Mouse (Mus musculus): Measurements from ENCODE around the gene Crk. TPM values are rescaled to one million over a fixed set of nuclear protein-coding genes. Genes with fewer than 3 reads are reported as not detected.

The Crk gene
- polyA plus RNA-seq, 1 experiment from 2014 or later = 52.3 TPM

DNA sequence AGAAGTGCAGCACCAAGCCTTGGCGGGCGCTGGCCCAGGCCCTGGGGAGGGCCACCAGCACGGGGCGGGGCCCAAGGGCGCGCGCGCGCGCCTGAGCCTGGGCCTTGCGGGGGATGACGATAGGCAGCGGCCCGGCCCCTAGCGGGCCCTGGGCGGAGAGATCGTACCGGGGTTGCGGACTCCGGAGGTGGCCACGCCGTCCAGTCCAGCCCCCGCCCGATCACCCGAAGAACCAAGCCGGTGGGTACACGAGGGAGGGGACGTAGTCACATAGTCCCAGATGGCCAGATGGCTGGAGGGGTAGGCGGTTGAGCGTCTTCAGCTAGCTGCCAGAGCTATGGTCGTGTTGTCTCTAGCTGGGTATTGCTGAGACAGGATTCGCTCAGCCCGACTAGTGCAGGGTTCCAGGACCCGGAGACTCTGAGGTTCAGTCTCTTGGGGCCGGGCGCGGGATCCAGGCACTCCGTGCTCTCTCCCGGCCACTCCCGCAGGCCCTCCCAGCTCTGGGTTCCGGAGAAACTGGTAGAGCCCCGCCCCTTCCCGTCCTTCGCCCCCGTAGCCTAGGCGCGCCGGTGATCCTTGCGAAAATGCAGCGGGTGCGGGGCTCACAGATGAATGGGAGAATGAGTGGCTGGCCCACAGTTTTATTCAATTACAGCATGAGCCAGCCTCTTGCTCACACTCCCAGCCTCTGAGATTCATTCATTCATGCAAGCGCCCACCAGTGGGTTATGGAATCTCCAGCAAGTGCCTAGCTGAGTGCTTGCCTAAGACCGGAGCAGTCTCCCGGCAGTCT lies 27.4 kb upstream of the Crk start:
- under 1% methylated on average over 53 of the region's 54 CpGs for WGBS (ENCODE audit: missing documents)
- peak overlapping the region; percentile 80 for H3K4me3 ChIP-seq (ENCODE audit: inconsistent target)
- peaks cover 17% of the 10 kb centered on the region; the same call in 1 of the 2 replicates for H3K36me3 ChIP-seq (ENCODE audit: inconsistent target)
- peaks cover 22% of the 10 kb centered on the region for H3K79me2 ChIP-seq (ENCODE audit: inconsistent target)
- peak overlapping the region; percentile 98 for H3K27ac ChIP-seq

DNA sequence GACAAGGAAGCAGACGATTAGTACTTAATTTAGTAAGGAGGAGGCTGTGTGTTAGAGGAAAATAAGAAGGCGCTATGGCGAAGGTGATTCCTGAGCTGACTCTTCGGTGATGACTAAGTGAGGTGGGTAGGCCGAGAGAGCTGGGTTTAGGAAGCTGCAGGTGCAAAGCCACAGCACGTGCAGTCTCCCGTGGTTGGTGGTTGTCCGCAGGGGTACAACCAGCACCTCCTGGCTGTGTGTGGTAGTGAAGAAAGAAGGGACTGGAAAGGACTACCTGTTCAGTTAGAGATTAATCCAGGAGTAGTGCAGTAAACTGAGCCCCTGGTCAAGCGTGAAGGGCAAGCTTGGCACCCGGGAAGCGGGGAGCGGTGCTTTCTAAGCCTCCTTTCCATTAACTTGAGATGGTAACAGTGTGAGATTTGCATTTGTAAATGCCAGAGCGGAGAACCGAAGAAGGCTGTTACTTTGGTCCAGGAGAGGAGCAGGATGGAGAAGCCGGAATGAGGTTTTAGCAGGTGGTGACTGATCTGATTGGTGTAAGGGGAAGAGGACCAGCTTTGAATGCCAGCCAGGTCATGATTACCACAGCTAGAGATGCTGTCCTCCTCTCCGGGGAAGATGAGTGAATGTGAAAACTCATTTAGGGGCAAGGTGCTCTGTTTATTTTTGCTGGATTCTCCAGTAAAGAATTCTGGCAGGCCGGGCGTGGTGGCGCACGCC lies 26.7 kb upstream of the Crk start:
- Histone ChIP-seq H3K36me3 (ENCODE audit: inconsistent target) (peaks cover 9% of the 10 kb centered on the region; the same call in 1 of the 2 replicates), H3K79me2 (ENCODE audit: inconsistent target) (peaks cover 29% of the 10 kb centered on the region), H3K4me3 (ENCODE audit: inconsistent target) (peak overlapping the region; percentile 80), H3K27ac (peak overlapping the region; percentile 98)
- 36% methylated on average over 19 of the region's 20 CpGs for WGBS (ENCODE audit: missing documents)

DNA sequence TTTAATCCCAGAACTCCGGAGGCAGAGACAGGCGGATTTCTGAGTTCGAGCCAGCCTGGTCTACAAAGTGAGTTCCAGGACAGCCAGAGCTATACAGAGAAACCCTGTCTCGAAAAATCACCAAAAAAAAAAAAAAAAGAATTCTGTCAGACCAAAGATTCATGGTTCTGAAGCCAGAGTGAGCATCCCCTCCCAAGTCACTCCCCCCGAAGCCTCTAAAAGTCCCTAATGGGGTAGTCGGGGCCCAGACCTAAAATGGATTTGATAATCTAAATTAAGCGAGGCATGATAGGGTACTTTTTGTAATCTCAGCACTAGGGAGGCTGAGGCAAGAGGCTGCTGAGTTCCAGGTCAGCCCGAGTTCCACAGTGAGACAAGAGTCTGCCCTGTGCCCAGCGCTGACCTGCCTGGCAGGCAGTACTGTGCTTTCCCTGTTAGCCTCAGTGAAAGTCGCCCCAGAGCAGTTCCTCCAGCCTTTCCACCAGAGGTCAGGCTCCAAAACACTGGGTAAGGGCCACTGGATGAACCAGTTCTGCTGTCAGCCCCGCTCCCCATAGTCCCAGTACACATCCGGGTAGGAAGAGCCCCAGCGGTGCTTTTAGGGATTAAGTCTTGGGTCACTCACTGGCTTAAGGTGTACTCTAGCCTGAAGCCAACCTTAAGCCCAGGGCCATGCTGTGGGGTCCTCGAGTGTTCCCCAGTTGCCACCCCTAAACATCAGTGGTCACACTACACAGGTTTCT lies 25.9 kb upstream of the Crk start:
- Histone ChIP-seq H3K36me3 (ENCODE audit: inconsistent target) (peaks cover 7% of the 10 kb centered on the region; the same call in 1 of the 2 replicates), H3K79me2 (ENCODE audit: inconsistent target) (peaks cover 37% of the 10 kb centered on the region), H3K27ac (peak overlapping the region; percentile 98), H3K4me3 (ENCODE audit: inconsistent target) (peak overlapping the region; percentile 80)
- WGBS (ENCODE audit: missing documents) = 23% methylated on average over 14 of the region's 14 CpGs

DNA sequence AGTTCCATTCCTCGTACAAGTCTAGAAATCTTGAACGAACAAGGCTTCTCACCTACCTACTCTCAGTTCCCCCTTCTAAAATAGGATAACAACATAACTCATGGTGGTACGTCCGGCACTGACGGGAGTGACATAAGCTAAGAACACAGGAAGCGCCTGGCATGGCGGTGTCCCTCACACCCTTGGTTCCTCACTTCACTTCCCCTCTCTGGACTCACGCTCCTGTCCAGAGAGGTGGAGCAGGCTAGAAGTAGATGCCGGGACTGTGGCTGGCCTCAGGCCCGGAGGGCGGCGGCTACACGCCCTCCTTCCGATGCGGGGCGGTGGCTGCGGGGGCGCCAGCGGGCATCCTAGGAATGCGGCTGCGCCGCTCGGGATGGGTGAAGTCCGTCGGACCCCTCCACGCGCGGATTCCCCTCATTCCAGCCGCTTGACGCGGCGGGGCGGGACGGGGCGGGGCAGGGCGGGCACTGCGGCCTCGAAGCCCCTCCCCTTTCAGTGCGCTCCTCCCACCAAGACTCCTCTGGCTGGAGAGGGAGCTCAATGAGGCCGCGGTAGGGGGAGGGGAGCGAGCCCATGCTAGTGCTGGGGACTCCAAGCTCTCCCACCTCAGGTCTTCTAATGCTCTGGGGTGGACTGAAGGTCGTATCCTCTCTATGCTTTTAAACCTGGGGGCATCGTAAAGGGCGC lies 25.1 kb upstream of the Crk start:
- H3K79me2 ChIP-seq (ENCODE audit: inconsistent target) = peaks cover 45% of the 10 kb centered on the region
- WGBS (ENCODE audit: missing documents) = 3% methylated on average over 41 of the region's 45 CpGs
- H3K27ac ChIP-seq = peak overlapping the region; percentile 98
- peak overlapping the region; percentile 80 for H3K4me3 ChIP-seq (ENCODE audit: inconsistent target)
- peaks cover 13% of the 10 kb centered on the region; the same call in 1 of the 2 replicates for H3K36me3 ChIP-seq (ENCODE audit: inconsistent target)

DNA sequence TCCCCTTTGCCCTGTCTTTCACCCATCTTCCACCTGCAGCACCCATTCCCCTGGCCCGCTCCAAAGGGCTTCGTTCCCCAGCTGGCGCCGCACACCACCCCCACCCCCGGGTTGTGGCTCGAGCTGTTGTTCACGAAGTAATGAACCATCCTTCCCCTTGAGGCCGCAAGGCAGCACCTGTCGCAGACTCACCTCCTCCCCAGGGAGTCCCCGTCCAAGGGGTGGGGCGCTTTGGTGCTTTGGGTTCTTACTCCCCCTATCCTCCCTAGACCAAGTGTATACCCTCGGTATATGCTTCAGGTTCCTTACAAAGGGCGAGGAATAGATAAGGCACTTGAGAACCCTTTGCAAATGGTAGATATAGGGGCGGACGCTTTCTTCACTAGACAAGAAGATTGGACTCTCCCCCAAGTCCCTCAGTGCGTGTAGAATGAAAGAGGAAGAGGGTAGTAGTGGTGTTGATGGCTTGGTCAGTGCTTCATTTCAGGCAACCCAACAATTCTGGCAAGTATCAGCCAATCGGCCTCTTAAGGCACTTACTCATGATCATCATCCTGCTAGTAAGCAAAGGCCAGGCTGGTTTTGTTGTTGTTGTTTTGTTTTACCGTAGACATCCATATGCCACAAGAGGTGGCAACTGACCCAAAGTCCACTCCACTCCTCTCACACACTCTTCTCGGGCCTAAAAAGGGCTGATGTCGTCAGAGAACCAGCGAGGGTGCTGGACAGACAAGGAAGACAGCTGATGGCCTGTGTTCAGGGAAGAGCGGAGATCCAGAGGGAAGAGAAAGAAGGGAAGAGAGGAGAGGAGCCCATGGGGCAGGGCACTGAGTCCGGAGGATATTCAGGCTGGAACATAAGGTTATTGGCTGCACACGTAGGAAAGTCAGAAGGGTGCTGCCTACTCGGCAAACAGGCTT lies 24.3 kb upstream of the Crk start:
- Histone ChIP-seq H3K4me3 (ENCODE audit: inconsistent target) (peak overlapping the region; percentile 35), H3K79me2 (ENCODE audit: inconsistent target) (peaks cover 50% of the 10 kb centered on the region), H3K27ac (peak overlapping the region; percentile 95), H3K36me3 (ENCODE audit: inconsistent target) (peaks cover 17% of the 10 kb centered on the region; the same call in 1 of the 2 replicates)
- WGBS (ENCODE audit: missing documents) = 30% methylated on average over 25 of the region's 25 CpGs

DNA sequence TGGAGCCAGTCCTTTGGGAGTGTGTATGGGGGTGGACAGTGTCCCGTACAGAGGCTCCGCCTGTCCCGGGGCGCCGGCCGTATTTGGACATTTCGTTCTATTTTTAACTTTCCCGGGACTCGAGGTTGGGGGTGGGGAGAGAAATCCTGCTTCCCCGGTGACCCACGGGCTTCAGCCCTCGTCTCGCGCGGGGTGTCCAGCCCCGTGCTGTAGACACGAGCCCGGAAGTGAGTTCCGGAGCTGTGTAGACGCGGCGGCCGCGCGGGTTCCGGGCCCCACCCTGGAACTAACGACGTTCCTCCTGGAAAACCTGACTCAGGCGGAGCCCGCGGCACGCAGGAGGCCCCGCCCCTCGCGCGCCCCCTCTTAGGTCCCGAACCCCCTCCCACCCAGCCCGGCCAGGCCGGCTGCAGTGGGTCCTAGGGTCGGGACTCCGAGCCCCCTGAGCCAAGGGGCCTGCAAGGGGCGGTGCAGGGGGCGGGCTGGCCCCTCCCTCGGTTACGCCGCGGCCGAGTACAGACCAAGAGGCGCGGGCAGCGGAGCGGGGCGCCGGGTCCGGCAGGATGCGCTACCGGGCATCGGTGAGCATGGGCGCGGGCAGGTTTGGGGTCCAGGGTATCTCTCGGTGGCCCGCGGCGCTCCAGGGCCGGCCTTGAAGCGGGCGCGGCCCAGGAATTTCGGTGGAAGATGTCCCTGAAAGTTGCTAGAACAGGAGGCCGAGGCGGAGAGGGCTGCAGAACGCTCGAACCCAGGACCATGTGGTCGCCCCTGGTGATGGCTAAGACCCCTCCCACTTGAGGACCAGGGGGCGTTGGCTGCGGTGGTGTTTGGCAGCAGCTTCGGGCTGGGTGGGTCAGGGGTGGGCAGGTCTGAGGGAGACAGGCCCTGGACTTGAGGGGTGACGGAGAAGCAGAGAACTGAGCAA lies 23.2 kb upstream of the Crk start:
- 1% methylated on average over 69 of the region's 78 CpGs for WGBS (ENCODE audit: missing documents)
- Histone ChIP-seq H3K27ac (peak overlapping the region; percentile 95), H3K4me3 (ENCODE audit: inconsistent target) (peak overlapping the region; percentile 66), H3K36me3 (ENCODE audit: inconsistent target) (peaks cover 28% of the 10 kb centered on the region), H3K79me2 (ENCODE audit: inconsistent target) (peaks cover 62% of the 10 kb centered on the region)

DNA sequence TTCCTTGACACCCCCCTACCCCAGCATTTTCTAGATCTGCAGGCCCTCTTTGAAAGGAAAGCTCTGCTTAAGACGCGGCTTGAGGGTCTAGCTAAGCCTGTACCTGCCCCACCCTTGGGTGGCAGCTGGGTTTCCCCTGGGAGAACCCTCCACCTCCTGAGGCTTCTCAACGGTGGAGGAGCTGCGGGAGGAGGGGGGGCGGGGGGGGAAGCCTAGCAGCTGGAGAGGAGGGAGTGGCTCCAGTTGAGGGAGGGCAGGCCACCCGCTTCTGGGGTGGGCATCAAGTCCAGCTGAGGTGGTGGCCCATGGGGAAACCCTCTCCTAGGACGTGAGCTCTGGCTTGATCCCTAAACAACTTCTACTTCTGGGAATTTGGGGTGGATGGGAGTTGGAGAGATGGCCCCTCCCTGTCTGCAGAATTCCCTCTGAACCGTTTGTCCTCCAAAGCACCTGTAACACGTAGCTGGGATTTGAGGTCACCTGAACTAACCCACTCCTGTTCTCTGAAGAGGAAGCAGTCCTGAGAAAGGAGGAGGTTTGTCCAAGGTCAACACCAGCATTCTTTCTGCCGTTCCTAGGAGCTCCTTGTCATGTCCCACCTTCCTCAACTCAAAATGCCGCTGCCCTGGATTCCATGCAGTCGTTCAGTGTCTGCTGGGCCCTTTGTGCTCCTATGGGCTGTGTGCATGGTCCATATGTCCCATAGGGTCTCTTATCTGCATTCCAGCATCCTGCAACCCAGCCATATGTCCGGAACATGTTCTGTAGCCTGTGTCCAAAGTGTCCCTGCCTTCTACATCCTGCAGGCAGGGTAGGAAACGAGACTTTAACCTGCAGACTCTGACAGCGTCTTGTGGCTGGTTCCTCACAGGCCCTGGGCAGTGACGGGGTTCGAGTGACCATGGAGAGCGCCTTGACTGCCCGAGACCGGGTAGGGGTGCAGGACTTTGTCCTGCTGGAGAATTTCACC lies 22.2 kb upstream of the Crk start:
- Histone ChIP-seq H3K79me2 (ENCODE audit: inconsistent target) (peaks cover 69% of the 10 kb centered on the region), H3K36me3 (ENCODE audit: inconsistent target) (peaks cover 38% of the 10 kb centered on the region), H3K27ac (peak overlapping the region; percentile 58), H3K4me3 (ENCODE audit: inconsistent target) (peak overlapping the region; percentile 66)
- WGBS (ENCODE audit: missing documents) = 76% methylated on average over 16 of the region's 20 CpGs

DNA sequence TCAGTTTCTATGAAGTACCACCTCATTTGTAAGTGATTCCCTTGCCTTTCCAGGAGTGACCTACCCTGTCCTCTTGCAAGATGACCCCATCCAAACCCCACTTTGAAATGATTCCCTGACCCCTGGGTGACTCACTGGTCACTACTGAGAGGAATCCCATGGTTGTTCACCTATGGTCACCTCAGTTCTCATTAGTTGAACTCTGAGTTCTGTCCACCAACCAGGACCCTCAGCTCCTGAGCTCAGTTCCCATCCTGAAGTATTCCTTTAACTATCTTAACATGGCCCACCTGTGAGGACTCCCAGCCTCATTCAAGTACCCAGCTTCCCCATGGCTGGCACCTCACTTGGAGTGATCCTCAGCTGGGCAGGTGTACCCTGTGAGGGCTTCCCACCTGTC lies 21.2 kb upstream of the Crk start:
- H3K79me2 ChIP-seq (ENCODE audit: inconsistent target) = peaks cover 67% of the 10 kb centered on the region
- peaks cover 48% of the 10 kb centered on the region for H3K36me3 ChIP-seq (ENCODE audit: inconsistent target)
- H3K4me3 ChIP-seq (ENCODE audit: inconsistent target) = no peak overlapping the region
- no peak overlapping the region for H3K27ac ChIP-seq

DNA sequence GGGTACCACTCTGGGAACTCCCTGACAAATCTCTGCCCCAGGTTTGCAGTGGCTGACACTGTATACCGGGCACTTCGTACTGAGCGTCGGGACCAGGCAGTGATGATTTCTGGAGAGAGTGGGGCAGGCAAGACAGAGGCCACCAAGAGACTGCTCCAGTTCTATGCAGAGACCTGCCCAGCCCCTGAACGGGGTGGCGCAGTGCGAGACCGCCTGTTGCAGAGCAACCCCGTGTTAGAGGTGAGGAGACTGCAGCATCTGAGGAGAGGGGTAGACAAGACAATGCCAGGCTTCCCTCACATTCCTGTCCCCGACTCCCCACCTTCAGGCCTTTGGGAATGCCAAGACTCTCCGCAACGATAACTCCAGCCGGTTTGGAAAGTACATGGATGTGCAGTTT lies 20.7 kb upstream of the Crk start:
- H3K79me2 ChIP-seq (ENCODE audit: inconsistent target) = peaks cover 64% of the 10 kb centered on the region
- 95% methylated on average over 11 of the region's 13 CpGs for WGBS (ENCODE audit: missing documents)
- H3K4me3 ChIP-seq (ENCODE audit: inconsistent target) = no peak overlapping the region
- H3K36me3 ChIP-seq (ENCODE audit: inconsistent target) = peaks cover 52% of the 10 kb centered on the region
- no peak overlapping the region for H3K27ac ChIP-seq

DNA sequence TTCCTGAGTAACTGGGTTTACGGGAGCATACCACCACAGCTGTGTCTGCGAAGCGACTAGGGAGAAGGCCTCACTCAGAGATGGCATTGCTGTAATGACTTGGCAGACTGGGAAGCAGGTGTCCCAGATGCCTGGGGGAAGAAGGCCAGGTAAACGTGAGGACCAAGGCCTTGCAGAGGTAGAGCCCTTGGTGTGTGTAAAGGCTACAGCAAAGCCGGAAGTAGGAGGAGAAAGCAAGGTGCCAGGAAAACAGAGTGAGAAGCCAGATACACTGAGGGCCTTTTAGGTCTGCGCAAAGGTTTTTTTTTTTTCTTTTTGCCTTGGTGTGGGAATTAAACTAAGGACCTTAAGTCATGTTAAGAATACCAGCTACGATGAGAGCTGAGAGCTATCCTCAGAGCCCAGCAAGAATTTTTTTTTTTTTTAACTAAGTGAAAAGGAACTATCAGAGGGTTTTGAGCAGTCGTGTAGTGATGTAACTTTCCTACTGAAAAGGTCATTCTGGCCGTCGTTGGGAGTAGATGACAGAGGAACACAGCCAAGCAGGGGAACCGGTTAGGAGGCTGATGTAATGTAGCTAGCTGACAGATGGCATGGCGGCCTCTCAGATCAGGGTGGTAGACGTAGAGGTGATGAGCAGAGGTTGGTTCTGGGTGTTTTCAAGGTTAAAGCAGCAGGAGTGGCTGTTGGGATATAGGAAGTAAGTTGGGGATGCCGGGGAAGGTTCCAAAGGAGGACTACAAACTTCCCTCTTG lies 19.9 kb upstream of the Crk start:
- H3K79me2 ChIP-seq (ENCODE audit: inconsistent target) = peaks cover 64% of the 10 kb centered on the region
- H3K27ac ChIP-seq = 0 out of 2 replicates have a peak overlapping the region, but pooled peaks have one; percentile 10
- WGBS (ENCODE audit: missing documents) = 64% methylated on average over 14 of the region's 14 CpGs
- no peak overlapping the region for H3K4me3 ChIP-seq (ENCODE audit: inconsistent target)
- peaks cover 60% of the 10 kb centered on the region for H3K36me3 ChIP-seq (ENCODE audit: inconsistent target)

DNA sequence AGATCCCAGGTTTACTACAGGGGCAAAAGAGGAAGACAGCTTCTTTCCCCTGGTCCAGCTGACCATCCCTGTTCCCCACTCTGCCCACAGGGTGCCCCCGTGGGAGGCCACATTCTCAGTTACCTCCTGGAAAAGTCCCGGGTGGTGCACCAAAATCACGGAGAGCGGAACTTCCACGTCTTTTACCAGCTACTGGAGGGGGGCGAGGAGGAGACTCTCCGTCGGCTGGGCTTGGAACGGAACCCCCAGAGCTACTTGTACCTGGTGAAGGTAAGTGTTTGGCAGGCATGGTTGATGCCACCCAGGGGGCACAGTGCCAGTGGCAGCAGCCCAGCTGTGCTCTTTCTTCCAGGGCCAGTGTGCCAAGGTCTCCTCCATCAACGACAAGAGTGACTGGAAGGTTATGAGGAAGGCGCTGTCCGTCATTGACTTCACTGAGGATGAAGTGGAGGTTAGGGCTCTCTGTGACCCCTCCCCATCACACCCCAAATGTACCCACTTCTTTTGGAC lies 18.9 kb upstream of the Crk start:
- no peak overlapping the region for H3K4me3 ChIP-seq (ENCODE audit: inconsistent target)
- H3K79me2 ChIP-seq (ENCODE audit: inconsistent target) = peaks cover 64% of the 10 kb centered on the region
- H3K36me3 ChIP-seq (ENCODE audit: inconsistent target) = peaks cover 67% of the 10 kb centered on the region
- no peak overlapping the region for H3K27ac ChIP-seq
- 93% methylated on average over 11 of the region's 12 CpGs for WGBS (ENCODE audit: missing documents)
